Mouse (Mus musculus): ENCODE data around the gene Fmo6. TPM values are rescaled to one million over a fixed set of nuclear protein-coding genes. Genes with fewer than 3 reads are reported as not detected.

Fmo6 gene
- polyA plus RNA-seq, 1 experiment from 2014 or later: 0.55 TPM

GRCm38 (mm10) chr1:162897838-162898811, 39.2 kb downstream of the Fmo6 start, which contains the start of gene Fmo2:
TSS of gene Fmo2 (minus strand) at chr1:162898726.
- no peak for ATAC-seq (ENCODE audit: insufficient number of reproducible peaks, low FRiP score, low TSS enrichment, low read depth)
- H3K36me3 ChIP-seq: no peaks in the 10 kb centered on the region

DNA sequence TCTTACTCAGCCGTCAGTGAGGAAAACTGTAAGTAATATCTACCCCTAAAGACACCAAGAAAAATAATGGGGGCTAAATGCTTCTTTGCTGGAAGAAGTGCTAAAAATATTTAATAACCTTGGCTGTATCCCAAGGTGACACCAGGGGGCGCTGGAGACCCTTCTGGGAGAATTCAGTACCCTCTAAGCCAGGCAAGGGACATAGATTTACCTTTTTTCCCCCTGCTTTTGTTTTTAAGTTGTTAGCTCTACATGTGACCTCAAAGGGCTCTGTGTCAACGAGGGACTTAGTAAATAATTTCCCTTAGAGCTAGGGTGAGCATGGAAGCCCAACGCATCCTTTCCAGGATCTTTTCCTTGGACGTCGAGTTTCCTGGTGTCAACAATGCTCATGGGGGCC, 41.4 kb downstream of the Fmo6 start:
- Histone ChIP-seq H3K27ac (no peak overlapping the region), H3K9ac (no peak overlapping the region), H3K27me3 (no peaks in the 10 kb centered on the region), H3K4me1 (no peaks in the 10 kb centered on the region), H3K36me3 (no peaks in the 10 kb centered on the region), H3K4me3 (no peak overlapping the region), H3K9me3 (no peaks in the 10 kb centered on the region), H3K4me2 (no peak overlapping the region)
- WGBS: 39% methylated on average over 6 of the region's 6 CpGs
- ATAC-seq (ENCODE audit: insufficient number of reproducible peaks, low FRiP score, low TSS enrichment, low read depth): no peak

More at GRCm38 (mm10) chr1:162897838-162898811, 39.2 kb downstream of the Fmo6 start, which contains the start of gene Fmo2:
- Histone ChIP-seq H3K27ac (no peak within 1 kb of the TSS), H3K9me3 (no peaks in the 10 kb centered on the region), H3K4me1 (peaks cover 5% of the 10 kb centered on the region; the same call in 1 of the 2 replicates), H3K9ac (no peak within 1 kb of the TSS), H3K27me3 (no peaks in the 10 kb centered on the region), H3K4me2 (no peak within 1 kb of the TSS), H3K4me3 (no peak within 1 kb of the TSS)
- WGBS: 59% methylated on average over 14 of the region's 14 CpGs

DNA sequence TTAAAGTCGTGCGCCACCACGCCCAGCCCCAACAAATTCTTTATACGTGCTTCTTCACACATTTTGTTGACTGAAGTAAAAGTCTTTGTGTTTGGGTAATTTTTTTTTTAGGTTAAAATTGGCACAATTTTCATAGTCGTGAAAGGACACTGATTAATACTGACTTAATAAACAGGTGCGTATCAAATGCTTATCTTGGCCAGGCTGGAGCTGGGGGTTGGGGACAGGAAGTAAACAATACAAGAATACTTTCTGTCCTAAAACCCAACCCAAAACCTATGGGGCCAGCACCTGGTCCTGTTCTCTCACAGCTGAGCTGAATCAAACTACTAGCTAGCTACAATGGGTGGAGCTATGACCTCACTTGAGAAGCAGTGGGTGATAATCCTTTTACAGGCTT, 44.3 kb downstream of the Fmo6 start:
- ATAC-seq (ENCODE audit: insufficient number of reproducible peaks, low FRiP score, low TSS enrichment, low read depth): no peak
- Histone ChIP-seq H3K27me3 (no peaks in the 10 kb centered on the region), H3K9me3 (no peaks in the 10 kb centered on the region), H3K4me1 (no peaks in the 10 kb centered on the region), H3K9ac (no peak overlapping the region), H3K36me3 (no peaks in the 10 kb centered on the region), H3K4me2 (no peak overlapping the region), H3K4me3 (no peak overlapping the region), H3K27ac (no peak overlapping the region)
- 89% methylated on average over 6 of the region's 6 CpGs for WGBS

DNA sequence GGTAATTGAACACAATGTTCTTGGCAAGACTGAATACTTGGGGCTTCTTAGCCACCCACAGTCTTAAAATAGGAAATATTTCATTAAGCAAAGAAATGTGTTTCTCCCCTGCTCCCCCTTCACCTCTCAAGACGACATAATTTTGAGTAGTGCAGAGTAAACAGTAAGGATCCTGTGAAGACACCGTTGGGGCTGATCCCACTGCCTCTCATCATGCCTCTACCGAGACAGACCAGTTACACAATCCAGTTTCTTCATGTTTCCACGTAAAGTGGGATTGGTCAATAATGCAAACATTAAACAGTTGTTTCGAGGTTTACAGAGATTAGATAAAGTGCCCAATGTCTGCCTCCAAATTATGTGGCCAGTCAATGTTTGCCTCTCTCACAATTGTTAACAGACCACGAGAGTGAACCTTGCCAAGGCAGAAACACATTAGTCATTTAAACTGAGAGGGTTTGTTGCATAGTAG, 45.3 kb downstream of the Fmo6 start:
- no peak for ATAC-seq (ENCODE audit: insufficient number of reproducible peaks, low FRiP score, low TSS enrichment, low read depth)
- Histone ChIP-seq H3K36me3 (no peaks in the 10 kb centered on the region), H3K4me1 (no peaks in the 10 kb centered on the region), H3K9ac (no peak overlapping the region), H3K27me3 (no peaks in the 10 kb centered on the region), H3K27ac (0 out of 2 replicates have a peak overlapping the region, but pooled peaks have one; percentile 30), H3K9me3 (no peaks in the 10 kb centered on the region), H3K4me2 (no peak overlapping the region), H3K4me3 (no peak overlapping the region)
- WGBS: 55% methylated on average over 6 of the region's 6 CpGs

GRCm38 (mm10) chr1:162888646-162889045, 48.7 kb downstream of the Fmo6 start:
- no peak for ATAC-seq (ENCODE audit: insufficient number of reproducible peaks, low FRiP score, low TSS enrichment, low read depth)
- H3K4me2 ChIP-seq: no peak overlapping the region
- 74% methylated on average over 12 of the region's 12 CpGs for WGBS
- no peak overlapping the region for H3K4me3 ChIP-seq
- no peaks in the 10 kb centered on the region for H3K9me3 ChIP-seq
- no peaks in the 10 kb centered on the region for H3K36me3 ChIP-seq
- H3K9ac ChIP-seq: no peak overlapping the region
- H3K27me3 ChIP-seq: no peaks in the 10 kb centered on the region
- H3K4me1 ChIP-seq: no peaks in the 10 kb centered on the region
- no peak overlapping the region for H3K27ac ChIP-seq

DNA sequence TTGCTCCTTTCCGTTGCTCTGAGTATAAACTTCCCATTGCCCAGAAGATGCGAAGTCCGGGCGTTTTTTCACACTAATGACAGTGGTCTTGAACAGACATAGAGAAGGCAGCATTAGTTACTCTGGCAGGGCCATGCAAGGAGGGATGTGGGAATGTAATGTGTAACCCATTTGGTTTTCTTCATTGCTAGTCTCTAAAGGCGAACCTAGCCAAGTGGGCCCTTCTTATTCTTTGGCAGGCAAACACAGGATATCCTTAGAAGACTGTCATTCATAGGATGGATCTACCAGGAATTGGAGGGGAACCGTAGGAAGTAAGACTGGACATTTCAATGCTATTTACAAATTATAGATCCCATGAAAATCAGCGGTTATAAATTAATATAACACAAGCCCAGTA, 49.7 kb downstream of the Fmo6 start:
- no peak overlapping the region for H3K9ac ChIP-seq
- no peaks in the 10 kb centered on the region for H3K4me1 ChIP-seq
- no peaks in the 10 kb centered on the region for H3K36me3 ChIP-seq
- no peak overlapping the region for H3K4me2 ChIP-seq
- H3K27me3 ChIP-seq: no peaks in the 10 kb centered on the region
- no peaks in the 10 kb centered on the region for H3K9me3 ChIP-seq
- H3K4me3 ChIP-seq: no peak overlapping the region
- H3K27ac ChIP-seq: no peak overlapping the region
- WGBS: 84% methylated on average over 7 of the region's 7 CpGs
- no peak for ATAC-seq (ENCODE audit: insufficient number of reproducible peaks, low FRiP score, low TSS enrichment, low read depth)

DNA sequence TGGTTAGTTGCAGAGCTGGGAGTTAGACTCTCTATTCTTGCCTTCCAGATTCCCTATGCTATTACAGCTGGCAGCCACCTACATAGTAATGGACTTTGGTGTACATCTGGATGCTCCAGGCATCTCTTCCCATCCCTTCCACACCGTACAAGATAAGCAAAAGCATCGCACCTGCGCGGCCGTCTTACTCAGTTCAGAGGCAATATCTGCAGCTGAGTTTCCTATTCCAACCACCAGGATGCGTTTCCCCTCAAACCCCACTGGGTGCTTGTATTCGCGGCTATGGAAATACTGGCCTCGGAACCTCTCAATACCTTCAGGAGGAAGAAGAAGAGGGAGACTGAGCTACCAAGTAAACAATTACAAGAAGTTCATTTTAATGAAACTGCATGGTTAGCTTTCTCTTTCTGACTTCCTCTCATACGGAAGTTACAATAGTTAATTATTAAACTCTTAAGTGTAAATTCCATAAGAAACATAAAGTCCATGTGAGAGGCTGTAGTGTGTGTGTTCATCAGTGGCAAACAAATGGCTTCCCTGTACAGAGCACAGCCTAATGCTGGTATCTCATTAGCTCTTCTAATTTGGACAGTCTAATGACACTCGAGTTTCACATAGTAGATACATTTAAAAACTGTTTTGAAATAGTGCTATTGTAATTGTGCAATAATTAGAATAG, 51.0 kb downstream of the Fmo6 start:
- no peak for ATAC-seq (ENCODE audit: insufficient number of reproducible peaks, low FRiP score, low TSS enrichment, low read depth)
- WGBS: 81% methylated on average over 11 of the region's 11 CpGs
- Histone ChIP-seq H3K4me2 (no peak overlapping the region), H3K9ac (no peak overlapping the region), H3K4me1 (no peaks in the 10 kb centered on the region), H3K36me3 (no peaks in the 10 kb centered on the region), H3K4me3 (no peak overlapping the region), H3K27ac (no peak overlapping the region), H3K9me3 (no peaks in the 10 kb centered on the region), H3K27me3 (no peaks in the 10 kb centered on the region)

DNA sequence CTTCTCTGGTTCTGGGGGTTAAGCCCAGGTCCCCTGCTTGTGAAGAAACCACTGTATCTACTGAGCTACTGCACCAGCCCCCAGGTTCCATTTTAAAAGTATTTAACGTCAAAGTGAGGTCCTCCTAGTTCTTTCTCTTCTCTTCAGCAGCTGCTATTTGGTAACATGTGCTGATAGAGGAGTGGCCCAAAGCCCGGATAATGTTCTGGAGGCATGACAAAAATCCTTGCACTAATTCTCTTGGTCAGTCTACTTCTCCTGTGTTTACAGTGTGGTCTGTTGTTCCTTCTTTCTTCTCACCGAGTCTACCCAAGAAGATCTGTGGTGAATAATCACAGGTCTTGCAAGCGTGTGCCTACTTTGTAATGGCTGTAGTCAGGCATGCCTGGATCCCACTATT, 54.6 kb downstream of the Fmo6 start:
- Histone ChIP-seq H3K27me3 (no peaks in the 10 kb centered on the region), H3K4me3 (no peak overlapping the region), H3K27ac (no peak overlapping the region), H3K9ac (no peak overlapping the region), H3K4me1 (no peaks in the 10 kb centered on the region), H3K9me3 (no peaks in the 10 kb centered on the region), H3K4me2 (no peak overlapping the region), H3K36me3 (no peaks in the 10 kb centered on the region)
- ATAC-seq (ENCODE audit: insufficient number of reproducible peaks, low FRiP score, low TSS enrichment, low read depth): no peak
- 61% methylated on average over 4 of the region's 4 CpGs for WGBS

DNA sequence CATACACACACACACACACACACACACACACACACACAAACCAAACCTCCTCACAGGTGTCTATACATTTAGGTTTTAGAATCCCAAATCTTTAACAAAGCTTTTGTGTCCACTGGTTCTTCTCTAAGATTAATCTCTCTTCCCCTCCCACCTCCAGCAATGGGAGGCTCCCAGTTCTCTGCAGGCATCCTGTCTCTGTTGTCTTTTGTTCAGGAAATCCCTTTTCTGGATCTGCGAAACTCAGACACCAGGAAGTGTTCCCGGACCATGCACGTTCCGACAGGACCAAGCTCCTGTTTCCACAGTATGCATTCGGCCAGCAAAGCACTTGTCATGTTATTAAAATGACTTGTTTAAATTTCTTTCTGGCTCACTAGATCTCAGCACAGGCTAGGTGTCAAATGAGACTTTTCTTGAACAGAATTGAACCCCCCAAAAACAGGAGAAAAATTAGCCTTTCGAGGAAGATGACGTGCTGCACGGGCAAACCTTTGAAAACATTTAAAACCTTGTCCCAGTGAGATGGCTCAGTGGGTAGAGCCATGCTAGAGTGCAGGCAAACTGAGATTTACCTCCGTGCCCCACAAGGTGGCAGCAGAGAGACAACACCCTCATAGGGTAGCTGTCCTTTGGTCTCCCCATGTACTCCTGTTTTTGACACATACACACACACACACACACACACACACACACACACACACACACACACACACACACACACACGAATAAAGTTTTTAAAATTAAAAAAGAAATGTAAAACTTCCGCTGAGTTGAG, 57.5 kb downstream of the Fmo6 start:
- H3K4me1 ChIP-seq: no peaks in the 10 kb centered on the region
- no peaks in the 10 kb centered on the region for H3K9me3 ChIP-seq
- H3K4me3 ChIP-seq: no peak overlapping the region
- H3K4me2 ChIP-seq: no peak overlapping the region
- H3K36me3 ChIP-seq: no peaks in the 10 kb centered on the region
- no peak overlapping the region for H3K27ac ChIP-seq
- 58% methylated on average over 11 of the region's 11 CpGs for WGBS
- no peaks in the 10 kb centered on the region for H3K27me3 ChIP-seq
- no peak for ATAC-seq (ENCODE audit: insufficient number of reproducible peaks, low FRiP score, low TSS enrichment, low read depth)
- no peak overlapping the region for H3K9ac ChIP-seq

DNA sequence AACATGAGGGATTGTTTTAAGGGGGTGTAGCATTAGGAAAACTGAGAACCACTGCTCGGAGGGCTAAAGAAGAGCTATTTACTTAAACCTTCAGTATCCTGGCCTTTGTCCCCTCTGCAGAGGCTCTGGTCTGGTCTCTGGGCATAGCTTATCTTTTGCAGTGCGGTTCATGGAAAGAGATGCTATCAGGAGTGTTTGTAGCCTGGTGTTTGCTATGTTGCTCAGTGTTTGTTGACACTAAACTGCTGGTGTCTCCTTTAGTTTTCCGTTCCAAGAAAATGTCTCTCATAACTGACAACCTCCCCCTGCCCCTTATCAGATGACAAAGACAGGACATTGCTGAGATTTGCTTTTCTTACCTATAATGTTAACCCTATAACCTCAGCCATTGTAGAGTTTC, 62.2 kb downstream of the Fmo6 start:
- ATAC-seq (ENCODE audit: insufficient number of reproducible peaks, low FRiP score, low TSS enrichment, low read depth): no peak
- H3K4me3 ChIP-seq: no peak overlapping the region
- H3K4me1 ChIP-seq: peaks cover 13% of the 10 kb centered on the region
- H3K27me3 ChIP-seq: no peaks in the 10 kb centered on the region
- H3K27ac ChIP-seq: no peak overlapping the region
- no peak overlapping the region for H3K9ac ChIP-seq
- no peaks in the 10 kb centered on the region for H3K9me3 ChIP-seq
- WGBS: 74% methylated on average over 3 of the region's 3 CpGs
- no peak overlapping the region for H3K4me2 ChIP-seq
- H3K36me3 ChIP-seq: no peaks in the 10 kb centered on the region

DNA sequence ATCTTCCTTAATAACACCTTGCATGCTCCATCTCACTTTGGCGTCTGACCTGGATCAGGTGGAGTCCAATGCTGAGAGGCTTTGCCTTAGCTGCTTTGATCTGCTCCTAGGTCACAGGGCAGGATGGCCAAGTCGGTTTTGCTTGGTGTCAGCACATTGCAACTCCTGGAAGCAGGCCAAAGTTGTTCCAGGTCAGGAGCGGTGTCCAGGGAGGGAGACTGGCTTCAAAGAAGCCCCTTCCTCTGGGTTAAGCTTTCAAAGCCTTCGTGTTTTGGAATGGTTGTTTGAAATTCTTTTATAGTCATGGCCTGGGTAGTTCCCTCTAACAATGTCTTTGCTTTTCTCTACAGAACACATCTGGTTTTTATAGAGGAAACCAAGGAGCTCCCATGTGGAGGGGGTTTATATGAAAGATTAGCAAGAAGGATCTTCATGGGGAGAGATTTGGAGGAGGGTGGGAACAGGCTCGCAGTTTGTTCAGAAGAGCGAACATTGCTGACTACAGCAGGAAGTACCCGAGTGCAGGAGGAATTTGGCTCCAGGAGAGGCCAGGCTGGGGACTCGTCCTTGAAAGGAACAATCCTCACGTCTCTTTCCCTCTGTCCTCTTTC, 65.5 kb downstream of the Fmo6 start:
- Histone ChIP-seq H3K9ac (no peak overlapping the region), H3K4me3 (no peak overlapping the region), H3K27me3 (no peaks in the 10 kb centered on the region), H3K4me1 (peaks cover 13% of the 10 kb centered on the region), H3K9me3 (no peaks in the 10 kb centered on the region), H3K36me3 (no peaks in the 10 kb centered on the region), H3K27ac (peak overlapping the region; percentile 54), H3K4me2 (no peak overlapping the region)
- 15% methylated on average over 9 of the region's 9 CpGs for WGBS
- peak; percentile 71; the same call in 1 of the 2 replicates for ATAC-seq (ENCODE audit: insufficient number of reproducible peaks, low FRiP score, low TSS enrichment, low read depth)

Measured in limb, embryonic 15.5 days (tissue).